Mouse (Mus musculus) kidney, postnatal 0 days (tissue): ENCODE data around the gene Gm44596. TPM values are rescaled to one million over a fixed set of nuclear protein-coding genes. Genes with fewer than 3 reads are reported as not detected.
A peak's percentile ranks its signal among the peaks of the same experiment; 100 is the strongest.

Experiments used
- ATAC-seq: fragments of 200-750 bp; cut with Nextera tagmentation; replicated peaks from 2 replicates; pipeline ENCODE4 v1.8.0; 2017; ENCODE audit warnings: low read depth, moderate number of reproducible peaks, moderate TSS enrichment, moderate library complexity; ENCODE audit not compliant: low FRiP score
- DNase-seq: peaks from one replicate; pipeline ENCODE4 v3.0.0-alpha.2; 2016; ENCODE audit warnings: low spot score
- H3K27ac ChIP-seq: fragments of 300-500 bp; sonication (generic); 2 replicates; pipeline ENCODE4 v1.5.1; 2014; ENCODE audit warnings: mild to moderate bottlenecking
- H3K27me3 ChIP-seq: fragments of 300-500 bp; sonication (generic); 2 replicates; pipeline ENCODE4 v1.6.1; 2014; ENCODE audit warnings: low read length, mixed read lengths; ENCODE audit not compliant: insufficient read depth
- H3K36me3 ChIP-seq: fragments of 300-500 bp; sonication (generic); 2 replicates; pipeline ENCODE4 v1.6.1; 2014; ENCODE audit warnings: low read length, mixed read lengths; ENCODE audit not compliant: insufficient read depth
- H3K4me1 ChIP-seq: fragments of 300-500 bp; sonication (generic); replicated peaks from 2 replicates; pipeline ENCODE4 v1.6.1; 2014; ENCODE audit warnings: antibody characterized with exemption, low read length, mixed read lengths; ENCODE audit not compliant: insufficient read depth
- H3K4me2 ChIP-seq: fragments of 300-500 bp; sonication (generic); 2 replicates; pipeline ENCODE4 v1.6.1; 2014; ENCODE audit warnings: mild to moderate bottlenecking, low read length, moderate library complexity, mixed read lengths
- H3K4me3 ChIP-seq: fragments of 300-500 bp; sonication (generic); replicated peaks from 2 replicates; pipeline ENCODE4 v1.5.1; 2014; ENCODE audit warnings: low read depth, low read length
- H3K9ac ChIP-seq: fragments of 300-500 bp; sonication (generic); 2 replicates; pipeline ENCODE4 v1.6.1; 2014; ENCODE audit warnings: low read depth, low read length
- H3K9me3 ChIP-seq: fragments of 300-500 bp; sonication (generic); replicated peaks from 2 replicates; pipeline ENCODE4 v1.6.1; 2016; ENCODE audit warnings: low read length, inconsistent platforms, mixed read lengths
- CTCF ChIP-seq: IDR thresholded peaks from 2 replicates; pipeline ENCODE4 v1.5.1; 2016; ENCODE audit warnings: antibody characterized with exemption, low read depth, mild to moderate bottlenecking, moderate library complexity
- WGBS: fragments of 180-500 bp; shearing (Covaris S2); extraction: QIAGEN DNeasy Blood & Tissue Kit; methylation state at CpG from one replicate; pipeline ENCODE4 v1.1.7; 2014; 5-methylcytosine and 5-hydroxymethylcytosine counted together
- polyA plus RNA-seq: library from polyadenylated mRNA; unstranded; fragments of >200 nt; fragmentation: Nextera tagmentation; extraction: Ambion mirVana; gene quantifications from 2 replicates; pipeline ENCODE4 v1.2.1, GENCODE M21; 2015

Gene Gm44596
- polyA plus RNA-seq, 1 experiment from 2014 or later = not detected

- 97% methylated on average over 13 of the region's 13 CpGs for WGBS
- Histone ChIP-seq H3K4me1 (no peaks in the 10 kb centered on the region), H3K36me3 (peaks cover 37% of the 10 kb centered on the region), H3K4me3 (no peak overlapping the region), H3K27ac (no peak overlapping the region), H3K27me3 (no peaks in the 10 kb centered on the region), H3K4me2 (no peak overlapping the region), H3K9ac (no peak overlapping the region), H3K9me3 (no peaks in the 10 kb centered on the region)
- ATAC-seq (no peak), DNase-seq (no peak)
- TF ChIP-seq CTCF = no peak
Observed at GRCm38 (mm10) chr6:128410305-128410704, 35.0 kb downstream of the Gm44596 start.

DNA sequence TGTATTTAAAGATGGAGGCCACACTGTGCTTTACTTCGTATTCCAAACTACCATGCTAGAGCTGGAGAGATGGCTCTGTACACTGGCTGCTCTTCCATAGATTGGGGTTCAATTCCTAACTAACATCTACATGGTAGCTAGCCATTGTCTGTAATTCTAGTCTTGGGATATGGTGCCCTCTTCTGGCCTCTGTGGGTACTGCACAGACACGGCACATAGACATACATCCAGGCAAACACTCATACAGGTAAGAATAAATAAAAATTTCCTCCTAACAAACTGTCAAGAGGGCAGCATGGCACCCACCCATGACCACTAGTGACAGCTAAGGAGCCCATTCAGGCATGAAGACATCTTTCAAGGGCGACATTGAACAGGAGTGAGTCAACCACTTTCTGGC lies 35.8 kb downstream of the Gm44596 start:
- Histone ChIP-seq H3K4me1 (no peaks in the 10 kb centered on the region), H3K9me3 (no peaks in the 10 kb centered on the region), H3K4me3 (no peak overlapping the region), H3K27me3 (no peaks in the 10 kb centered on the region), H3K9ac (no peak overlapping the region), H3K27ac (no peak overlapping the region), H3K36me3 (peaks cover 41% of the 10 kb centered on the region), H3K4me2 (no peak overlapping the region)
- peak; percentile 97 for TF ChIP-seq CTCF
- DNase-seq (peak; percentile 79), ATAC-seq (peak; percentile 53; the same call in 1 of the 2 replicates)
- 10% methylated on average over 3 of the region's 3 CpGs for WGBS

DNA sequence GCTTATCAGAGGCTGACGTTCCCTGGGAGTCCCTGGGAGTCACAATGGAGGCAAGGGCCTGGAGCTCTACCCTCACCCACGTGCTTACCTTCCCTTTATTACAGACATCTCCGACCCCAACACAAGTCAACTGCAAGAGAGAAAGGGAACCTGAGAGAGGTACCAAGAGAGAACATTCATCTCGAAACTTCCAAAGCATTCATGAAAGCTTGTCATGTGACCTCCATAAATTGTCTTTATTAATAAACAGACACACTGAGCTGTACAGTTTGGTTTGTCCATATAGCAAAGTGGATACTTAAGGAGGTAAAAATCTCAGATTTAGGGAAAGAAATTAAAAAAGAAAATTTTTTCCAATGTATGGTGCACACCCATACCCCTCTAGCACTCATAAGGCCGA lies 40.9 kb downstream of the Gm44596 start:
- no peak for TF ChIP-seq CTCF
- Histone ChIP-seq H3K9me3 (no peaks in the 10 kb centered on the region), H3K4me3 (no peak overlapping the region), H3K4me2 (no peak overlapping the region), H3K4me1 (no peaks in the 10 kb centered on the region), H3K9ac (no peak overlapping the region), H3K27ac (no peak overlapping the region), H3K36me3 (peaks cover 11% of the 10 kb centered on the region), H3K27me3 (no peaks in the 10 kb centered on the region)
- 82% methylated on average over 5 of the region's 5 CpGs for WGBS
- DNase-seq (no peak), ATAC-seq (no peak)

DNA sequence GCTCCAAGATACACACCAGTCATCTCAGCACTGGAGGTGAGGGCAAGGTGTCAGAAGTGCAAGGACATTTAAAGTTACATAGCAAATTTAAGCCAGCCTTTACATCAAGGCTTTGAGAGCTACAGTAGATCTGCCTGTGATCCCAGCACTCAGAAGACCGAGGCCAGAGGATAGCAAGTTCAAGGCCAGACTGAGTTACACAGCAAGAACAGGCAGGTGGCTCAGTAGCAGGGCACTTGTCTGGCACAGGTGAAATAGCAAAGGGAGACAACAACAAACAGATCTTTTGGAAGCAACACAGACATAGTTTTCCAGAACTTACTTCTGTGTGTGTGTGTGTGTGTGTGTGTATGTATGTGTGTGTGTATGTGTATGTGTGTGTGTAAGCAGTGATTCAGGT lies 42.8 kb downstream of the Gm44596 start:
- no peak for TF ChIP-seq CTCF
- no peaks in the 10 kb centered on the region for H3K27me3 ChIP-seq
- peaks cover 4% of the 10 kb centered on the region; the same call in 1 of the 2 replicates for H3K36me3 ChIP-seq
- H3K4me2 ChIP-seq = no peak overlapping the region
- H3K4me1 ChIP-seq = 0 out of 2 replicates have a peak, but pooled peaks cover 4% of the 10 kb centered on the region
- H3K9me3 ChIP-seq = no peaks in the 10 kb centered on the region
- WGBS = 81% methylated on average over 1 of the region's 1 CpGs
- no peak for DNase-seq
- H3K9ac ChIP-seq = no peak overlapping the region
- no peak for ATAC-seq
- no peak overlapping the region for H3K27ac ChIP-seq
- no peak overlapping the region for H3K4me3 ChIP-seq

- Histone ChIP-seq H3K4me2 (no peak overlapping the region), H3K4me1 (0 out of 2 replicates have a peak, but pooled peaks cover 6% of the 10 kb centered on the region), H3K4me3 (no peak overlapping the region), H3K9me3 (no peaks in the 10 kb centered on the region), H3K36me3 (no peaks in the 10 kb centered on the region; the same call in 1 of the 2 replicates), H3K27ac (peak overlapping the region; percentile 80), H3K27me3 (no peaks in the 10 kb centered on the region), H3K9ac (no peak overlapping the region)
- no peak for TF ChIP-seq CTCF
- DNase-seq (peak; percentile 63), ATAC-seq (no peak)
- WGBS = 46% methylated on average over 2 of the region's 2 CpGs
Observed at GRCm38 (mm10) chr6:128421036-128421435, 45.7 kb downstream of the Gm44596 start.

- ATAC-seq (no peak), DNase-seq (peak; percentile 25)
- TF ChIP-seq CTCF = no peak
- Histone ChIP-seq H3K4me1 (0 out of 2 replicates have a peak, but pooled peaks cover 6% of the 10 kb centered on the region), H3K27me3 (no peaks in the 10 kb centered on the region), H3K36me3 (no peaks in the 10 kb centered on the region; the same call in 1 of the 2 replicates), H3K9ac (no peak overlapping the region), H3K4me3 (no peak overlapping the region), H3K27ac (peak overlapping the region; percentile 80), H3K4me2 (no peak overlapping the region), H3K9me3 (no peaks in the 10 kb centered on the region)
- WGBS = 64% methylated on average over 3 of the region's 3 CpGs
Observed at GRCm38 (mm10) chr6:128421480-128421879, 46.2 kb downstream of the Gm44596 start.
